ENCODE assay signal across 8 mouse cellular contexts in genomic region chr11:84828516-84829399, GRCm38 (mm10). TPM values are rescaled to one million over a fixed set of nuclear protein-coding genes. Genes with fewer than 3 reads are reported as not detected.
DNase-seq lines count a peak whose midpoint lies in the region; ATAC-seq and TF ChIP-seq lines count a peak whose summit lies in the region.

Dhrs11 (minus strand) TSS chr11:84828994.

- no peak for TF ChIP-seq CTCF in cortical plate, adult 2 months (IDR thresholded peaks at IDR 0.05; ENCODE audit: extremely low read depth, insufficient read depth, low read length)
- no peak for TF ChIP-seq CTCF in hindbrain, postnatal 0 days (IDR thresholded peaks at IDR 0.05; ENCODE audit: low read depth)
- no peak for TF ChIP-seq CTCF in left cerebral cortex, adult 2 months (IDR thresholded peaks at IDR 0.05)

- peak; percentile 85 for ATAC-seq in activated CD4-positive, CD25-positive, alpha-beta regulatory T cell, adult 4 months
- peak; percentile 95 for ATAC-seq in hindbrain, postnatal 0 days
- peak; percentile 94 for ATAC-seq in megakaryocyte, adult 5-6 weeks (ENCODE audit: poor library complexity, severe bottlenecking)

- DNase-seq in gastrocnemius, adult 8-10 months (ENCODE audit: low spot score in 2 of 2), result peak; percentile 96
- DNase-seq in hindbrain, postnatal 0 days (ENCODE audit: low spot score), result peak; percentile 91
- DNase-seq in left cerebral cortex, adult 2 months (ENCODE audit: extremely low spot score in 1 of 2, low spot score in 2 of 2), result peak; percentile 85 to 88
- peak; percentile 87 for DNase-seq in right cerebral cortex, adult 18-20 months
- DNase-seq in urinary bladder, adult 2 months (ENCODE audit: low spot score), result peak; percentile 83

- peak within 1 kb of the TSS; percentile 67; the same call in 1 of the 2 replicates for H3K27ac ChIP-seq in cortical plate, adult 2 months (ENCODE audit: insufficient read depth, low read length)
- H3K27ac ChIP-seq in hindbrain, postnatal 0 days, result peak within 1 kb of the TSS; percentile 81
- H3K27ac ChIP-seq in left cerebral cortex, adult 2 months, result peak within 1 kb of the TSS; percentile 89

- H3K27me3 ChIP-seq in hindbrain, postnatal 0 days (ENCODE audit: insufficient read depth, low read length), result no peaks in the 10 kb centered on the region

- peak within 1 kb of the TSS; percentile 64 for H3K9ac ChIP-seq in hindbrain, postnatal 0 days (replicated peaks; ENCODE audit: low read length)

- intact Hi-C loops in left cerebral cortex, adult 2 months (cut with DNase I), result no loop called here

- WGBS in hindbrain, postnatal 0 days, result 1% methylated on average over 61 of the region's 62 CpGs

- peaks cover 3% of the 10 kb centered on the region; the same call in 1 of the 2 replicates for H3K36me3 ChIP-seq in hindbrain, postnatal 0 days (ENCODE audit: insufficient read depth, low read length)

- H3K4me2 ChIP-seq in hindbrain, postnatal 0 days (ENCODE audit: low read depth, low read length), result peak within 1 kb of the TSS; percentile 93

- no peaks in the 10 kb centered on the region for H3K9me3 ChIP-seq in hindbrain, postnatal 0 days (ENCODE audit: low read length)

- peaks cover 6% of the 10 kb centered on the region; the same call in 1 of the 2 replicates for H3K4me1 ChIP-seq in cortical plate, adult 2 months (ENCODE audit: control insufficient read depth, insufficient read depth, low read length)
- H3K4me1 ChIP-seq in hindbrain, postnatal 0 days (ENCODE audit: insufficient read depth, low read length), result peaks cover 3% of the 10 kb centered on the region; the same call in 1 of the 2 replicates

- TF ChIP-seq POLR2A in cortical plate, adult 2 months (IDR thresholded peaks at IDR 0.05; ENCODE audit: extremely low read depth, insufficient read depth, low read length), result 0 out of 2 replicates have a peak, but pooled peaks have one; percentile 12

- H3K4me3 ChIP-seq in cortical plate, adult 2 months (ENCODE audit: insufficient read depth, low read length), result peak within 1 kb of the TSS; percentile 93
- H3K4me3 ChIP-seq in hindbrain, postnatal 0 days (ENCODE audit: low read length), result peak within 1 kb of the TSS; percentile 65
- H3K4me3 ChIP-seq in left cerebral cortex, adult 2 months, result peak within 1 kb of the TSS; percentile 66

RNA-seq across cellular contexts. Expression of gene Dhrs11, which starts in this region (rescaled TPM):
- polyA plus RNA-seq in activated CD4-positive, CD25-positive, alpha-beta regulatory T cell, adult 4 months (2017; shearing (Covaris generic)), result 1 to 10 TPM; 9.0 to 9.1 TPM
- 14.4 and 15.4 TPM in 2 replicates for polyA plus RNA-seq in cortical plate, adult 2 months (2012; rRNA removed)
- total RNA-seq in gastrocnemius, adult 8-10 months (2022), result 10 to 100 TPM; 21.8 to 33.6 (median 26.3) TPM
- 12.4 and 14.3 TPM in 2 replicates for total RNA-seq in hindbrain, postnatal 0 days (2014; rRNA removed)
- polyA plus RNA-seq in hindbrain, postnatal 0 days (2015; fragmentation: Nextera tagmentation; extraction: Ambion mirVana), result 13.8 and 16.4 TPM in 2 replicates
- total RNA-seq in left cerebral cortex, adult 2 months (2021), result 1 to 10 TPM; 7.2 to 7.8 TPM
- 24.0 and 26.1 TPM in 2 replicates for total RNA-seq in megakaryocyte, adult 5-6 weeks (2015)
- total RNA-seq in megakaryocyte, adult 5-6 weeks (2017), result 10.2 and 15.0 TPM in 2 replicates
- 13.5 and 15.8 TPM in 2 replicates for polyA plus RNA-seq in urinary bladder, adult 2 months (2012; rRNA removed)

Comparison
In these comparisons a context has a peak if more than half of its experiments do, and no peak if none do; other contexts are left out.
1. Peak in every context shown above with its lines: DNase-seq, ATAC-seq, H3K4me3 ChIP-seq and H3K27ac ChIP-seq.